Mouse (Mus musculus): ENCODE measurements around the gene Mtmr6. TPM values are rescaled to one million over a fixed set of nuclear protein-coding genes. Genes with fewer than 3 reads are reported as not detected.

Mtmr6 gene
- 35.5 TPM for polyA plus RNA-seq (2014; fragmentation: Illumina TruSeq; extraction: RNeasy Lipid Tissue Mini Kit (QIAGEN cat#74804); ENCODE audit: low read depth, low replicate concordance)

DNA sequence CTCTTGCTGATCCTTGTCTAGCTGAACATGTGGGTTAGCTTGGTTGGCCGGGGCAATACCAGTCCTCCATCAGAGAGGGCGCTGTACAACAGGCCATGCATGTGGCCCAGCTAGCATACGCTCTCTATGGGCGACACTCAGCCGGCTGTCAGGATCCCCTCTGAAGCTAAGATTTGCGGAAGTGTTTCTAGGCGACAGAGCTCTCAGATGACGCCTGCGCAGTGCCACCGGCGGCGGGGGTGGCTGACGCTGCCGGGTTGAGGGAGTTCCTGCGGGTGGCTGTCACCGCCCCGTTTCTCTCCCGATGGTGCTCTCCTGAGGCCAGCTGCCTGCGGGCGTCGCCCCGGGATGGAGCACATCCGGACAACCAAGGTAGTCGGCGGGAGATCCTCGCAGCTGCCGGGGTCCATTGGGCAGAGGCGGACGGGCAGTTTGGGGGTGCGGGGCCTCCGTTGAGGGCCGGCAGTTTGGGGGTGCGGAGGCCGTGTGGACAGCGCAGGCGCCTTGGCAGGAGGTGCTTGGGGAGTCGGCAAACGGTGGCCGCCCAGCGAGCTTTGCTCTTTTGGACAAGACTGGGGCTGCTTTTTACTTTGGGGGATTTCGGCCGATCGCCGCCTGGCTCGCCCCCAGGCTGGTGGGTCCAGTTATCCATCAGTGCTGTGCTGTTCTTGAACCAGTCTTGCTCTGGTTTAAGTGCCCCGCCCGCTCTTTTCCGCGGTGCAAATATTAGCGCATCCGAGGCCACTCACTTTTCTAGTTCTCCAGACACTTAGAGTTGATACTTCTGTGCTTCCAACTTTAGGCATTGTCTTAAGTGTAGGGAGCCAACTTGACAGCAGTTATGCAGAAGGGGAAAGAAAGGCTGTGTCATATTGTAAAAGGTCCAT, at the start of gene Mtmr6:
TSS of gene Mtmr6 (plus strand) at position 239 of the 887 bp plus-strand sequence.

DNA sequence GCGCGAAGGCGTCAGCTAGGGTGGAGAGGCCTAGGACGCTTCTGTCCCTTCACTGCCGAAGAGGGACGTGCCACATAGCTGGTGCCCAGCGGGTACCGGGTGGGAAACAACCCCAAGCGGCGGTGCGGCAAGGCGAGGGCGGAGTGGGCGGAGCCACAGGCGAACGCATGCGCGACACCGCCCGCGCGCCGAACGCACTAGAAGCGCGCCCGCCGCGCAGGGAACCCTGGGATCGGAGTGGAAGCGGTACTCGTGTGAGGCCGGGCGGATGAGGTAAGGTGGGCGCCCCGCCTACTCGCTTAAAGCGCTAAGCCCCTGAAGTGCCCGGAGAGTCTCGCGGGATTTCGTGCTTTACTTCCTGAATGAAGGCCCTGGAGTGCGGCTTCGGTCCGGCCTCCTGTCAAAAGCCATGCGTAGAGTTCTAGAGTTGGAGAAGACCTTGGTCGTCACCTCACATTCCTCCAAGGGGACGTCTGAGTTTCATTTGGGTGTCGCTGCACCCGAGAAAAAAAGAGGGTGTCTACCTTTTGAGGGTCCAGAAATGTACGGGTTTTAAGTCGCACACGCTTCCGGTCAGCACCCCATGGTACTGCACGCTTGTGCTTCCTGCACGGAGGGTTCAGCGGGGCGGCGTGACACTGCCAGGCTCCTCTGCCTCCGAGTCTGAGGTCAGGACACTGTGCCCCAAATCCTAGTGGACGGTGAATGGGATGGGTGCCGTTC, 13.6 kb upstream of the Mtmr6 start, which contains the start of the genes Nupl1 and Gm49336:
TSS of gene Nupl1 (minus strand) at position 151 of the 723 bp plus-strand sequence.
TSS of gene Gm49336 (minus strand) at position 227 of the 723 bp plus-strand sequence.

Other genes starting within 250 kb of the Mtmr6 start
- gene Atp8a2, start 68.0 kb upstream of the Mtmr6 start, polyA plus RNA-seq (2014; fragmentation: Illumina TruSeq; extraction: RNeasy Lipid Tissue Mini Kit (QIAGEN cat#74804); ENCODE audit: low read depth, low replicate concordance): not detected
- not detected for gene Nupl1, start 13.8 kb upstream of the Mtmr6 start, polyA plus RNA-seq (2014; fragmentation: Illumina TruSeq; extraction: RNeasy Lipid Tissue Mini Kit (QIAGEN cat#74804); ENCODE audit: low read depth, low replicate concordance)
- 27.7 TPM for gene Gm49336, start 13.7 kb upstream of the Mtmr6 start, polyA plus RNA-seq (2014; fragmentation: Illumina TruSeq; extraction: RNeasy Lipid Tissue Mini Kit (QIAGEN cat#74804); ENCODE audit: low read depth, low replicate concordance)
- 0.13 TPM for gene Amer2, start 108.0 kb downstream of the Mtmr6 start, polyA plus RNA-seq (2014; fragmentation: Illumina TruSeq; extraction: RNeasy Lipid Tissue Mini Kit (QIAGEN cat#74804); ENCODE audit: low read depth, low replicate concordance)

All from liver, adult 10 weeks (tissue).